8 mouse cellular contexts compared by ENCODE assay signal in the genomic region with DNA sequence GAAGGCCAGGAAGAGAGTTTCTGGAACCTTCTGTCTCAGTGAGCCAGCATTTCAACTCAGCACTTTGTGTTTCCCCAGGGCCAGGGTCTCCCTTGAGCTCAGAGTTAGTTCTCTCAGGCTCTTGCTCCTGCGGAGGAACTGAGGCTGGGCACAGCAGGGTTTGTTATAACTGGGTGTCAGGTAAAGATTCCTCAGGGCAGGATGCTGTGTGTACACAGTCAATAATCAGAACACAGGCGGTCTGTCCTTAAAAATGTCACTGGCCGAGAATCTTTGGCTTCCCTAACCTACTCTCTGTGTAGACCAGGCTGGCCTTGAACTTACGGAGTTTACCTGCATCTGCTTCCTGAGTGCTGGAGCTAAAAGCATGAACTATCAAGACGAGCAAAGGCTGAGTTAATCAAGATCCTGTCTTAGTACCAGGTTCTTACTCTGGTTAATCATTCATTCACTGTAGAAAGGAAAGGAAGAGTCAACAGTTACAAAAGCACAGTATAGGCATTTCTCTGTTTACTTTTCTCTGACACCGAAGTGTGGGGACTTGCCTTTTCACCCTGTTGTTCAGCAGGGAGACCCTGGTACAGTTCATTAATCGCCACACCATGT. TPM values are rescaled to one million over a fixed set of nuclear protein-coding genes. Genes with fewer than 3 reads are reported as not detected.
A peak's percentile ranks its signal among the peaks of the same experiment; 100 is the strongest.
DNase-seq lines count a peak whose midpoint lies in the region; ATAC-seq and TF ChIP-seq lines count a peak whose summit lies in the region.

No protein-coding gene starts in this region.

- H3K4me1 ChIP-seq in intestine, embryonic 14.5 days (replicated peaks; ENCODE audit: control insufficient read depth, insufficient read depth, low read length), result peaks cover 31% of the 10 kb centered on the region
- H3K4me1 ChIP-seq in megakaryocyte, embryonic 14.5 days, result peaks cover 58% of the 10 kb centered on the region
- H3K4me1 ChIP-seq in cerebellum, adult 2 months (ENCODE audit: control insufficient read depth, insufficient read depth, low read length), result no peaks in the 10 kb centered on the region

- no peak overlapping the region for H3K4me3 ChIP-seq in left cerebral cortex, adult 2 months
- H3K4me3 ChIP-seq in intestine, embryonic 14.5 days (ENCODE audit: low read depth, low read length), result no peak overlapping the region
- peak overlapping the region; percentile 96 for H3K4me3 ChIP-seq in megakaryocyte, embryonic 14.5 days (replicated peaks)
- no peak overlapping the region for H3K4me3 ChIP-seq in cerebellum, adult 2 months (replicated peaks; ENCODE audit: insufficient read depth, low read depth, low read length)

- no peaks in the 10 kb centered on the region for H3K27me3 ChIP-seq in intestine, embryonic 14.5 days (replicated peaks; ENCODE audit: control insufficient read depth, insufficient read depth, low read length)
- H3K27me3 ChIP-seq in megakaryocyte, embryonic 14.5 days (replicated peaks), result no peaks in the 10 kb centered on the region
- H3K27me3 ChIP-seq in cerebellum, adult 2 months (ENCODE audit: control insufficient read depth, insufficient read depth, low read length), result no peaks in the 10 kb centered on the region

- DNase-seq in adrenal gland, adult 2 months, result peak; percentile 19
- no peak for DNase-seq in adrenal gland, adult 18-20 months (ENCODE audit: low spot score in 2 of 2)
- DNase-seq in left cerebral cortex, adult 2 months (ENCODE audit: extremely low spot score in 1 of 2, low spot score in 2 of 2), result no peak
- DNase-seq in left cerebral cortex, adult 9 months (ENCODE audit: low spot score in 2 of 2), result no peak
- DNase-seq in intestine, embryonic 14.5 days (ENCODE audit: low spot score), result no peak
- DNase-seq in cerebellum, adult 2 months, result no peak
- no peak for DNase-seq in frontal cortex, postnatal 25 days (ENCODE audit: low spot score in 2 of 2)

- H3K9ac ChIP-seq in intestine, embryonic 14.5 days (ENCODE audit: low read length), result no peak overlapping the region

- 70% methylated on average over 7 of the region's 7 CpGs for WGBS in intestine, embryonic 14.5 days
- 95% methylated on average over 7 of the region's 7 CpGs for WGBS in cerebellum, adult 2 months

- H3K4me2 ChIP-seq in intestine, embryonic 14.5 days (ENCODE audit: low read length), result peak overlapping the region; percentile 73

- peak; percentile 26 for ATAC-seq in intestine, embryonic 14.5 days (replicated peaks; ENCODE audit: low FRiP score, low TSS enrichment, low read depth)

- no peaks in the 10 kb centered on the region for H3K36me3 ChIP-seq in intestine, embryonic 14.5 days (ENCODE audit: control insufficient read depth, insufficient read depth, low read length)
- peaks cover 18% of the 10 kb centered on the region for H3K36me3 ChIP-seq in megakaryocyte, embryonic 14.5 days (replicated peaks; ENCODE audit: low read length)

- H3K9me3 ChIP-seq in intestine, embryonic 14.5 days (ENCODE audit: control insufficient read depth, low read length), result no peaks in the 10 kb centered on the region
- H3K9me3 ChIP-seq in megakaryocyte, embryonic 14.5 days, result no peaks in the 10 kb centered on the region

- peak overlapping the region; percentile 64 for H3K27ac ChIP-seq in left cerebral cortex, adult 2 months
- peak overlapping the region; percentile 82 for H3K27ac ChIP-seq in intestine, embryonic 14.5 days (ENCODE audit: low read depth)
- no peak overlapping the region for H3K27ac ChIP-seq in cerebellum, adult 2 months (ENCODE audit: insufficient read depth, low read length)

- intact Hi-C loops in left cerebral cortex, adult 2 months (cut with DNase I), result loop anchor here (5.0 kb wide), 2 partner anchors 395 to 665 kb away; no protein-coding TSS in a partner anchor

- TF ChIP-seq CTCF in left cerebral cortex, adult 2 months (IDR thresholded peaks at IDR 0.05), result no peak
- TF ChIP-seq CTCF in cerebellum, adult 2 months (IDR thresholded peaks at IDR 0.05; ENCODE audit: borderline replicate concordance, insufficient read depth, low read depth, low read length), result no peak

- no peak for TF ChIP-seq POLR2A in cerebellum, adult 2 months (IDR thresholded peaks at IDR 0.05; ENCODE audit: borderline replicate concordance, insufficient read depth, low read length)

RNA-seq across cellular contexts. Expression of a gene that starts 1.3 kb away (rescaled TPM):
- 10 to 100 TPM; 19.8 to 22.3 TPM for total RNA-seq in adrenal gland, adult 2 months (2021)
- polyA plus RNA-seq in adrenal gland, adult 2 months (2012; rRNA removed), result 4.1 and 6.3 TPM in 2 replicates
- 10 to 100 TPM; 16.6 to 27.6 TPM for total RNA-seq in adrenal gland, adult 18-20 months (2021)
- 1 to 10 TPM; 5.5 to 5.6 TPM for total RNA-seq in left cerebral cortex, adult 2 months (2021)
- 14.7 and 16.2 TPM in 2 replicates for polyA plus RNA-seq in intestine, embryonic 14.5 days (2014; fragmentation: Nextera tagmentation; extraction: Ambion mirVana)
- polyA plus RNA-seq in megakaryocyte, embryonic 14.5 days (2012; ENCODE audit: insufficient read depth, low replicate concordance), result 5.0 TPM in 1 of 2 replicates, not detected in the other
- polyA plus RNA-seq in cerebellum, adult 2 months (2012; rRNA removed), result 6.5 and 7.1 TPM in 2 replicates

RNA-seq across cellular contexts. Expression of a gene that starts 29.2 kb away (rescaled TPM):
- total RNA-seq in adrenal gland, adult 2 months (2021), result 1 to 10 TPM; 1.8 to 2.9 TPM
- polyA plus RNA-seq in adrenal gland, adult 2 months (2012; rRNA removed), result 0.09 and 0.12 TPM in 2 replicates
- 1 to 10 TPM; 1.9 to 4.4 TPM for total RNA-seq in adrenal gland, adult 18-20 months (2021)
- total RNA-seq in left cerebral cortex, adult 2 months (2021), result under 1 TPM; 0.18 to 0.33 TPM
- 0.12 and 0.30 TPM in 2 replicates for polyA plus RNA-seq in intestine, embryonic 14.5 days (2014; fragmentation: Nextera tagmentation; extraction: Ambion mirVana)
- polyA plus RNA-seq in megakaryocyte, embryonic 14.5 days (2012; ENCODE audit: insufficient read depth, low replicate concordance), result 0.45 TPM in 1 of 2 replicates, not detected in the other
- polyA plus RNA-seq in cerebellum, adult 2 months (2012; rRNA removed), result 0.06 and 0.08 TPM in 2 replicates

RNA-seq across cellular contexts. Expression of a gene that starts 46.3 kb away (rescaled TPM):
- 1 to 10 TPM; 1.8 to 6.2 TPM for total RNA-seq in adrenal gland, adult 2 months (2021)
- 10.5 and 17.5 TPM in 2 replicates for polyA plus RNA-seq in adrenal gland, adult 2 months (2012; rRNA removed)
- total RNA-seq in adrenal gland, adult 18-20 months (2021), result 1 to 10 TPM in 1 of 2 experiments, under 1 TPM in 1; 0.76 to 3.1 TPM
- 1 to 10 TPM; 1.1 to 2.6 TPM for total RNA-seq in left cerebral cortex, adult 2 months (2021)
- polyA plus RNA-seq in intestine, embryonic 14.5 days (2014; fragmentation: Nextera tagmentation; extraction: Ambion mirVana), result 3.9 and 4.1 TPM in 2 replicates
- 18.6 and 145 TPM in 2 replicates for polyA plus RNA-seq in megakaryocyte, embryonic 14.5 days (2012; ENCODE audit: insufficient read depth, low replicate concordance)
- polyA plus RNA-seq in cerebellum, adult 2 months (2012; rRNA removed), result 30.1 and 34.0 TPM in 2 replicates

RNA-seq across cellular contexts. Expression of a gene that starts 46.9 kb away (rescaled TPM):
- 1 to 10 TPM; 8.8 to 9.0 TPM for total RNA-seq in adrenal gland, adult 2 months (2021)
- polyA plus RNA-seq in adrenal gland, adult 2 months (2012; rRNA removed), result 16.5 and 21.0 TPM in 2 replicates
- 1 to 10 TPM; 3.6 to 9.8 TPM for total RNA-seq in adrenal gland, adult 18-20 months (2021)
- total RNA-seq in left cerebral cortex, adult 2 months (2021), result 1 to 10 TPM; 2.4 to 3.3 TPM
- polyA plus RNA-seq in intestine, embryonic 14.5 days (2014; fragmentation: Nextera tagmentation; extraction: Ambion mirVana), result 1.4 and 1.5 TPM in 2 replicates
- 1.6 and 5.7 TPM in 2 replicates for polyA plus RNA-seq in megakaryocyte, embryonic 14.5 days (2012; ENCODE audit: insufficient read depth, low replicate concordance)
- polyA plus RNA-seq in cerebellum, adult 2 months (2012; rRNA removed), result 4.2 and 4.7 TPM in 2 replicates

RNA-seq across cellular contexts. Expression of a gene that starts 55.6 kb away (rescaled TPM):
- total RNA-seq in adrenal gland, adult 2 months (2021), result 10 to 100 TPM; 38.6 to 45.0 TPM
- polyA plus RNA-seq in adrenal gland, adult 2 months (2012; rRNA removed), result 36.5 and 38.6 TPM in 2 replicates
- total RNA-seq in adrenal gland, adult 18-20 months (2021), result 10 to 100 TPM; 45.9 to 48.9 TPM
- 10 to 100 TPM; 61.7 to 67.7 TPM for total RNA-seq in left cerebral cortex, adult 2 months (2021)
- 5.0 and 6.2 TPM in 2 replicates for polyA plus RNA-seq in intestine, embryonic 14.5 days (2014; fragmentation: Nextera tagmentation; extraction: Ambion mirVana)
- 18.6 and 56.2 TPM in 2 replicates for polyA plus RNA-seq in megakaryocyte, embryonic 14.5 days (2012; ENCODE audit: insufficient read depth, low replicate concordance)
- polyA plus RNA-seq in cerebellum, adult 2 months (2012; rRNA removed), result 42.3 and 45.0 TPM in 2 replicates
